Mouse (Mus musculus): Measurements from ENCODE around the gene Pon1. TPM values are rescaled to one million over a fixed set of nuclear protein-coding genes. Genes with fewer than 3 reads are reported as not detected.

The Pon1 gene
- total RNA-seq, 4 experiments from 2014 or later, result not detected

DNA sequence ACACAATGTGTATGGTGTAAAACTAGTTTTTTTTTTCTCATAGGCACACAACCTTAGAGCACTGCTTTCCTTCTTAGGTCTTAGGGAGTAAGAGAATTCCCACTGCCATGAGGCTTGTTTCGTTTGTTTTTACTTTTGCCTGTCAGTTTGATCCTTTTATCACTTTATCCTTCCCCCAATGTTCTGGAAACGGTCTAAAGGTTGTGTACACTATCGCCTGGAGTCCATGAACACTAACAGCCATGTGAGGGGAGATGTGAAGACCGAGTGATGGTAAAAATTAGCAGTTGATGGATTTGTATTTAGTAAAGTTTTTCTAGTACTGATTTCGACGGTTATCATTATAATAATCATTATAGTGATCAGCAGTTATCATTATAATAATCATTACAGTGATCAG, 58.8 kb downstream of the Pon1 start:
- DNase-seq (ENCODE audit: low spot score), result no peak

DNA sequence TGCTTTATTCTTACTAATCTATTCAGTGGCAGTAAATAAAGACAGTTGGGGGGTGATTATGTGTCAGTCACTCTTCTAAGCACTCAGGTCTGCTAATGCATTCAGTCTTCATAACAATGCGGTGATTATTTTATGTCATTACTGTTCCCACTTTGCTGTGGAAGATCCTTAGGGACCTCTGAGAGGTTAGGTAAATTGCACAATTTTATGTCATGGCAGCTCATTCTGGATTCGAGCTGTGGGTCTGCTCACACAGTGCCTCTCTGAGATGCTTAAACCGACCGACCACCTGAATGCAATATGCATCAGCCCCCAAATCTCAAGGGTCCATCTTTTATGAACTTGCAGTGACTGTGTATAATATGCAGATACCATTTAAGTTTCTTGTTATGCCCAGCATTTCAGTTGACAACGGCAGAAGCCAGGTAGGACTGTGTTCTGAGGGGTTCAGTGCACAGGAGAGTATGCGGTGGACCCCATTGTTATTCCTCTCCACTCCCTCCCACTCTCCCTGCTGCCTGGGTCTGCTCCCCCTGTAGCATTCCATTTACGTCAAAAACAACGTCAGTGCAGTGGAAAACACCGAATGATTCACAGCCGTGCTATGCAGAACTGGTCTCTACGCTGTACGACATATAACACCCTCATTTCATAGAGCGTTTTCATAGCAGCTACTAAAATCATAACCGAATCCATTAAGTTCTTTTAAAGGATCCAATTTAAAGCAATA, 64.2 kb downstream of the Pon1 start:
- DNase-seq (ENCODE audit: low spot score), result no peak

DNA sequence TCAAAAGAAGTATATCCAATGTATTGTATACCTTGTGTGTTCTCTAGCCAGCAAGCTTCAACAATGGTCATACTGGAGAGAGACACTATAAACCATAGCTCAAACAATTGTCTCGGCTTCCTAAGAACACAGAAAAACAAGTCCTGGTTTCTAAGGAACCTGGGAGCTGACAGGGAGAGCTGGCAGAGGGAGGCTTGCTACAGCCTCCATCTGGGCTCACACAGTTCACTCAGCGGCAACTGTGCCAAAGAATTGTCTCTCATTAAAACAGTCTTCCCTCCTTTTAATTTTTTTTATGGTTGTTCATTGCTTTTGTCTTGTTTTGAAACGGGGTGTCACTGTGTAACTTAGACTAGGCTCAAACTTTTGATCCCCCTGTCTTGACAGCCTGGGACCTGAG, 73.5 kb downstream of the Pon1 start:
- no peak for DNase-seq (ENCODE audit: low spot score)

DNA sequence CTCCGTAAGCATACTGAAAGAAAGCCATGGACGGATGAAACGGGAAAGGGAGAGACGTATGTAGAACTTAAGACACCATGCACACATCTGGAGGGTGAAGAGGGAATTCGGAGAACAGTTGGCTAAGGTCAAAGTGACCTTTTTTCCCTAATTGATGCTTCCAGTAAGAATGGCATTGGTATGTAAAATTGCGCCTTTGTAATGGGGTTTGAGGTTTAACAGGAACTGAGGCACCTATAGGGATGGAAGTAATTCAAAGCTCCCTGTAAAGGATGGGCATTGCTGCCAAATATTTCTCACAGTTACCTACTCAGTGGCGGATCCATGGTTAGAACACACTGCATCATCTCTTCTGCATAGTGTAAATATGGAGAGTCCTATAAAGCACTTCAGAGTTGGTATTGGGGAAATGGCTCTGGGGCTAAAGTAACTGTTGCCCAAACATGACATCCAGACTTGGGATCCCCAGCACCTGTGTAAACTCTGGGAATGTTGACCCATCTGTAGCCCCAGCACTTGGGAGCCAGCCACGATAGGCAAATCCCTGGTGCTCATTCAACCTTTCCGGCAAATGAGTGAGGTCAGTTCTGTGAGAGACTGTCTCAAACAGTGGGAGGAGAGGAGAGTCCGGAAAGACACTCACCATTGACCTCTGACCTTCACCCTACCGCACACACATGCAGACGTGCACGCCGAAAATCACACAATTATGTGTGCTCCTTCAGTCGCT, 74.4 kb downstream of the Pon1 start:
- DNase-seq (ENCODE audit: low spot score), result no peak

Other genes starting within 250 kb of the Pon1 start
- gene Pon3, start 62.3 kb upstream of the Pon1 start, total RNA-seq (2022), result 10 to 100 TPM; 20.0 to 29.5 (median 25.0) TPM
- gene Pon2, start 104.5 kb upstream of the Pon1 start, total RNA-seq (2022), result 10 to 100 TPM; 15.2 to 19.9 (median 18.5) TPM
- 1 to 10 TPM; 4.6 to 7.3 (median 5.6) TPM for gene Asb4, start 189.4 kb upstream of the Pon1 start, total RNA-seq (2022)

Measured in heart, adult 8-10 months (tissue).